In the genomic region with DNA sequence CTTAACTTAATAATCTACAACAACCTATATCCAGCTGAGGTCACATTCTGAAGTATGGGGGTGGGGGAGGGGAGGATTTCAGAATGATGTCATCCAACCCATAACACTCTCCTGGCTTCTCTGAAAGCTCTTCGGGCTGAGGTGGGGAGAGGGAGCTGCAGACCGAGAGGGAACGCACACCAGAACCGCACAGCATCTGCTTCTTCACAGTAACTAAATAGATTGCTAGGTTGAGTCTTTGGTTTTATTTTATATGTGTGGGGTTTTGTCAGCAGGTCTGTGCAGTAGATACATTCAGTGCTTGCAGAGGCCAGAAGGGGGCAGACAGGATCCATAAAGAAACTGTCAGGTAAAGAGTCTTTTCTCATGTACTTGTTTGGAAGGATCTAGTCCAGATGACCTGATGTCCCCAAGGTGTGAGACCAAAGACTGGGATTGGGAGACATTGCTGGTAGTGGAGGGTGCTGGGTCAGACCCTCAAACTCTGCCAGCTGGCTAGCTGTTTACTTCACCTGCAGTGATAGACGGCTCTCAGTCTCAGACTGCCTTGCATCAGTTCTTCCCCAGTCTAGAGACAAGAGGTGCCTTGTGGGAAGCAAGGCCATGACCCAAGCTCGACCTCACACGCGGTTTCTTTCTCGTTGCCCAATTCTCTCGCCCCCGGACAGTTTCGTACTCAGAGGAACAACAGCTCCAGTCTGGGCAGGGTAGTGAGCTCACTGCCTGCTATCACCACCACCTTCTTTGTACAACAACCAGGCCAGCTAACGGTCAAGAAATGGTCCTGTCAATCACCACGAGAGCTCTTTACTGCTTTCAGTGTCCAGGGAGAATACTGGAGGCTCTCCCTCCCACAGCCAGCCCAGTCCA, we compare ENCODE assay signal across 8 mouse cellular contexts.
DNase-seq lines count a peak whose midpoint lies in the region; ATAC-seq and TF ChIP-seq lines count a peak whose summit lies in the region.

No protein-coding gene starts in this region.

- H3K9me3 ChIP-seq in liver, embryonic 11.5 days (ENCODE audit: control insufficient read depth, low read length): no peaks in the 10 kb centered on the region
- H3K9me3 ChIP-seq in hindbrain, embryonic 15.5 days: no peaks in the 10 kb centered on the region
- H3K9me3 ChIP-seq in liver, embryonic 16.5 days (replicated peaks; ENCODE audit: control insufficient read depth, low read length): no peaks in the 10 kb centered on the region

- H3K4me1 ChIP-seq in liver, adult 2 months (ENCODE audit: control insufficient read depth, insufficient read depth, low read length): peaks cover 4% of the 10 kb centered on the region; the same call in 1 of the 2 replicates
- H3K4me1 ChIP-seq in liver, embryonic 11.5 days (replicated peaks; ENCODE audit: control insufficient read depth, insufficient read depth, low read length): no peaks in the 10 kb centered on the region; the same call in 1 of the 2 replicates
- H3K4me1 ChIP-seq in cortical plate, adult 2 months (ENCODE audit: control insufficient read depth, insufficient read depth, low read length): peaks cover 2% of the 10 kb centered on the region; the same call in 1 of the 2 replicates
- no peaks in the 10 kb centered on the region for H3K4me1 ChIP-seq in hindbrain, embryonic 15.5 days (replicated peaks)
- no peaks in the 10 kb centered on the region for H3K4me1 ChIP-seq in liver, embryonic 16.5 days (ENCODE audit: control insufficient read depth, low read depth, low read length)

- WGBS in liver, adult 2 months: 42% methylated on average over 14 of the region's 14 CpGs
- WGBS in liver, embryonic 11.5 days: 61% methylated on average over 14 of the region's 14 CpGs
- 69% methylated on average over 14 of the region's 14 CpGs for WGBS in hindbrain, embryonic 15.5 days
- 50% methylated on average over 14 of the region's 14 CpGs for WGBS in liver, embryonic 16.5 days (ENCODE audit: insufficient replicate concordance)

- peak; percentile 79 for DNase-seq in liver, adult 2 months (ENCODE audit: extremely low read depth, low read depth, low spot score)
- DNase-seq in liver, embryonic 11.5 days (ENCODE audit: low spot score): no peak
- peak; percentile 43 for DNase-seq in testis, postnatal 10 days (ENCODE audit: low spot score)
- no peak for DNase-seq in right cerebral cortex, adult 2 months (ENCODE audit: low spot score in 2 of 2)
- DNase-seq in thymus, postnatal 10 days (ENCODE audit: low spot score in 2 of 2): no peak

- TF ChIP-seq CTCF in liver, adult 2 months (IDR thresholded peaks at IDR 0.05; ENCODE audit: low read depth, low read length): peak; percentile 46
- TF ChIP-seq CTCF in cortical plate, adult 2 months (IDR thresholded peaks at IDR 0.05; ENCODE audit: extremely low read depth, insufficient read depth, low read length): 0 out of 2 replicates have a peak, but pooled peaks have one; percentile 8

- H3K27ac ChIP-seq in liver, adult 2 months (replicated peaks; ENCODE audit: insufficient read depth, low read depth, low read length): no peak overlapping the region
- no peak overlapping the region for H3K27ac ChIP-seq in liver, embryonic 11.5 days (ENCODE audit: low read depth, low read length)
- H3K27ac ChIP-seq in cortical plate, adult 2 months (ENCODE audit: insufficient read depth, low read length): no peak overlapping the region
- H3K27ac ChIP-seq in hindbrain, embryonic 15.5 days (replicated peaks): no peak overlapping the region
- H3K27ac ChIP-seq in liver, embryonic 16.5 days (ENCODE audit: low read length): no peak overlapping the region

- no peak overlapping the region for H3K4me2 ChIP-seq in liver, embryonic 11.5 days
- H3K4me2 ChIP-seq in hindbrain, embryonic 15.5 days: no peak overlapping the region
- no peak overlapping the region for H3K4me2 ChIP-seq in liver, embryonic 16.5 days (ENCODE audit: low read depth, low read length)

- no peaks in the 10 kb centered on the region for H3K27me3 ChIP-seq in liver, adult 2 months (ENCODE audit: control insufficient read depth, insufficient read depth, low read length)
- H3K27me3 ChIP-seq in liver, embryonic 11.5 days (replicated peaks; ENCODE audit: control insufficient read depth, insufficient read depth, low read length): no peaks in the 10 kb centered on the region
- H3K27me3 ChIP-seq in hindbrain, embryonic 15.5 days: no peaks in the 10 kb centered on the region
- no peaks in the 10 kb centered on the region for H3K27me3 ChIP-seq in liver, embryonic 16.5 days (ENCODE audit: control insufficient read depth, insufficient read depth, low read depth, low read length)

- no peak; the same call in 1 of the 2 replicates for ATAC-seq in liver, embryonic 11.5 days (replicated peaks; ENCODE audit: low FRiP score)
- ATAC-seq in hindbrain, embryonic 15.5 days (ENCODE audit: low FRiP score, low read depth): peak; percentile 47; the same call in 1 of the 2 replicates
- peak; percentile 47 for ATAC-seq in liver, embryonic 16.5 days (ENCODE audit: low read depth)

- no peak overlapping the region for H3K4me3 ChIP-seq in liver, adult 2 months (ENCODE audit: insufficient read depth, low read depth, low read length)
- no peak overlapping the region for H3K4me3 ChIP-seq in liver, embryonic 11.5 days (ENCODE audit: low read depth, low read length)
- no peak overlapping the region for H3K4me3 ChIP-seq in cortical plate, adult 2 months (ENCODE audit: insufficient read depth, low read length)
- no peak overlapping the region for H3K4me3 ChIP-seq in hindbrain, embryonic 15.5 days
- H3K4me3 ChIP-seq in liver, embryonic 16.5 days (ENCODE audit: low read depth, low read length): no peak overlapping the region

- no peak overlapping the region for H3K9ac ChIP-seq in liver, adult 2 months (ENCODE audit: low read depth, low read length)
- no peak overlapping the region for H3K9ac ChIP-seq in liver, embryonic 11.5 days (ENCODE audit: low read depth, low read length)
- H3K9ac ChIP-seq in hindbrain, embryonic 15.5 days: no peak overlapping the region
- no peak overlapping the region for H3K9ac ChIP-seq in liver, embryonic 16.5 days (ENCODE audit: low read depth, low read length)

- H3K79me2 ChIP-seq in liver, adult 2 months (ENCODE audit: control insufficient read depth, insufficient read depth, low read length): no peaks in the 10 kb centered on the region

- TF ChIP-seq POLR2A in liver, adult 2 months (IDR thresholded peaks at IDR 0.05; ENCODE audit: extremely low read depth, insufficient read depth, low read length): no peak
- TF ChIP-seq POLR2A in cortical plate, adult 2 months (IDR thresholded peaks at IDR 0.05; ENCODE audit: extremely low read depth, insufficient read depth, low read length): no peak

- H3K36me3 ChIP-seq in liver, adult 2 months (ENCODE audit: control insufficient read depth, insufficient read depth, low read length): no peaks in the 10 kb centered on the region
- no peaks in the 10 kb centered on the region for H3K36me3 ChIP-seq in liver, embryonic 11.5 days (ENCODE audit: control insufficient read depth, insufficient read depth, low read length)
- no peaks in the 10 kb centered on the region for H3K36me3 ChIP-seq in hindbrain, embryonic 15.5 days
- H3K36me3 ChIP-seq in liver, embryonic 16.5 days (ENCODE audit: control insufficient read depth, insufficient read depth): no peaks in the 10 kb centered on the region

Comparison
In these comparisons a context has a peak if more than half of its experiments do, and no peak if none do; other contexts are left out.
1. DNase-seq: peak in liver, adult 2 months (single experiment) and testis, postnatal 10 days (single experiment); none in liver, embryonic 11.5 days (single experiment), right cerebral cortex, adult 2 months (0 of 2) and thymus, postnatal 10 days (0 of 2).